In genomic region chr10:8944586-8944985, GRCm38 (mm10) we compare ENCODE assay signal across 17 mouse cellular contexts. TPM values are rescaled to one million over a fixed set of nuclear protein-coding genes. Genes with fewer than 3 reads are reported as not detected.
DNase-seq lines count a peak whose midpoint lies in the region; ATAC-seq and TF ChIP-seq lines count a peak whose summit lies in the region.
"Had no signal": no experiment of that assay in that cellular context is flagged by ENCODE, and none has a peak within 500 bp of the region (broad histone marks: within the 10 kb centered on the region; RNA-seq: fewer than 3 reads in every experiment).

No protein-coding gene starts in this region.

- H3K4me2 ChIP-seq in kidney, embryonic 14.5 days (replicated peaks; ENCODE audit: low read depth, low read length) = peak overlapping the region; percentile 11; the same call in 1 of the 2 replicates
- H3K4me2 ChIP-seq in intestine, postnatal 0 days (replicated peaks; ENCODE audit: low read depth) = peak overlapping the region; percentile 33
- no peak overlapping the region for H3K4me2 ChIP-seq in midbrain, embryonic 13.5 days (replicated peaks)
- H3K4me2 ChIP-seq in forebrain, postnatal 0 days (ENCODE audit: low read depth) = no peak overlapping the region
- H3K4me2 ChIP-seq: hindbrain, embryonic 14.5 days had no signal

- no peaks in the 10 kb centered on the region for H3K36me3 ChIP-seq in kidney, embryonic 14.5 days (ENCODE audit: control insufficient read depth, insufficient read depth, low read length)
- no peaks in the 10 kb centered on the region for H3K36me3 ChIP-seq in intestine, postnatal 0 days (ENCODE audit: control insufficient read depth, insufficient read depth)
- H3K36me3 ChIP-seq in midbrain, embryonic 13.5 days = no peaks in the 10 kb centered on the region
- H3K36me3 ChIP-seq in forebrain, postnatal 0 days (ENCODE audit: insufficient read depth) = no peaks in the 10 kb centered on the region
- H3K36me3 ChIP-seq in hindbrain, embryonic 10.5 days = no peaks in the 10 kb centered on the region

- no peak for TF ChIP-seq CTCF in intestine, postnatal 0 days (IDR thresholded peaks at IDR 0.05; ENCODE audit: low read depth)
- no peak for TF ChIP-seq CTCF in forebrain, postnatal 0 days (IDR thresholded peaks at IDR 0.05; ENCODE audit: low read depth)

- H3K27me3 ChIP-seq in kidney, embryonic 14.5 days (ENCODE audit: control insufficient read depth, insufficient read depth, low read length) = no peaks in the 10 kb centered on the region
- H3K27me3 ChIP-seq in intestine, postnatal 0 days (replicated peaks; ENCODE audit: control insufficient read depth, insufficient read depth, low read length) = no peaks in the 10 kb centered on the region
- H3K27me3 ChIP-seq in midbrain, embryonic 13.5 days = no peaks in the 10 kb centered on the region
- H3K27me3 ChIP-seq in forebrain, postnatal 0 days (ENCODE audit: insufficient read depth, low read length) = no peaks in the 10 kb centered on the region
- no peaks in the 10 kb centered on the region for H3K27me3 ChIP-seq in hindbrain, embryonic 10.5 days (ENCODE audit: insufficient read depth, poor library complexity, severe bottlenecking)

- no peaks in the 10 kb centered on the region for H3K9me3 ChIP-seq in kidney, embryonic 14.5 days (ENCODE audit: control insufficient read depth, low read length)
- H3K9me3 ChIP-seq in intestine, postnatal 0 days (ENCODE audit: control insufficient read depth) = no peaks in the 10 kb centered on the region
- no peaks in the 10 kb centered on the region for H3K9me3 ChIP-seq in midbrain, embryonic 13.5 days
- no peaks in the 10 kb centered on the region for H3K9me3 ChIP-seq in forebrain, postnatal 0 days (ENCODE audit: low read length)
- no peaks in the 10 kb centered on the region for H3K9me3 ChIP-seq in hindbrain, embryonic 10.5 days

- 67% methylated on average over 5 of the region's 5 CpGs for WGBS in kidney, embryonic 14.5 days
- WGBS in intestine, postnatal 0 days = 63% methylated on average over 5 of the region's 5 CpGs
- 80% methylated on average over 5 of the region's 5 CpGs for WGBS in midbrain, embryonic 13.5 days
- WGBS in forebrain, postnatal 0 days = 78% methylated on average over 5 of the region's 5 CpGs
- 75% methylated on average over 5 of the region's 5 CpGs for WGBS in hindbrain, embryonic 10.5 days

- H3K4me1 ChIP-seq in kidney, embryonic 14.5 days (ENCODE audit: control insufficient read depth, insufficient read depth, low read length) = no peaks in the 10 kb centered on the region
- H3K4me1 ChIP-seq in intestine, postnatal 0 days (replicated peaks; ENCODE audit: control insufficient read depth, insufficient read depth, low read length) = no peaks in the 10 kb centered on the region
- 0 out of 2 replicates have a peak, but pooled peaks cover 4% of the 10 kb centered on the region for H3K4me1 ChIP-seq in midbrain, embryonic 13.5 days (replicated peaks)
- H3K4me1 ChIP-seq in forebrain, postnatal 0 days (ENCODE audit: insufficient read depth) = no peaks in the 10 kb centered on the region
- peaks cover 7% of the 10 kb centered on the region; the same call in 1 of the 2 replicates for H3K4me1 ChIP-seq in hindbrain, embryonic 10.5 days (replicated peaks)

- no peak overlapping the region for H3K9ac ChIP-seq in kidney, embryonic 14.5 days (ENCODE audit: low read depth, low read length)
- no peak overlapping the region for H3K9ac ChIP-seq in intestine, postnatal 0 days (ENCODE audit: low read depth, low read length)
- H3K9ac ChIP-seq in midbrain, embryonic 13.5 days (replicated peaks) = no peak overlapping the region
- no peak overlapping the region for H3K9ac ChIP-seq in forebrain, postnatal 0 days
- H3K9ac ChIP-seq: hindbrain, embryonic 14.5 days had no signal

- ATAC-seq in kidney, embryonic 14.5 days (ENCODE audit: low FRiP score, low TSS enrichment) = no peak
- no peak for ATAC-seq in intestine, postnatal 0 days
- no peak for ATAC-seq in midbrain, embryonic 13.5 days
- no peak for ATAC-seq in forebrain, postnatal 0 days
- ATAC-seq: forebrain, embryonic 16.5 days had no signal

- DNase-seq in kidney, adult 18-20 months = no peak
- peak; percentile 59 for DNase-seq in 3T3-L1 (ENCODE audit: low read depth, low spot score)
- DNase-seq in NIH3T3 (ENCODE audit: low read depth) = peak; percentile 42
- DNase-seq in forebrain, postnatal 0 days = no peak
- DNase-seq in hindbrain, embryonic 10.5 days (ENCODE audit: low spot score) = no peak
- DNase-seq: adrenal gland, adult 2 months; cerebellum, adult 9-10 months; gastrocnemius, postnatal 25 days; lung, adult 2 months; midbrain, embryonic 14.5 days; spleen, adult 18-20 months; thymus, adult 2 months had no signal

- H3K4me3 ChIP-seq in kidney, embryonic 14.5 days (ENCODE audit: low read length) = peak overlapping the region; percentile 0; the same call in 1 of the 2 replicates
- 0 out of 2 replicates have a peak overlapping the region, but pooled peaks have one; percentile 3 for H3K4me3 ChIP-seq in intestine, postnatal 0 days (ENCODE audit: low read depth, low read length)
- H3K4me3 ChIP-seq in midbrain, embryonic 13.5 days (replicated peaks) = no peak overlapping the region
- no peak overlapping the region for H3K4me3 ChIP-seq in forebrain, postnatal 0 days (ENCODE audit: low read depth, low read length)
- H3K4me3 ChIP-seq in hindbrain, embryonic 10.5 days = no peak overlapping the region

- peak overlapping the region; percentile 48; the same call in 1 of the 2 replicates for H3K27ac ChIP-seq in kidney, embryonic 14.5 days (ENCODE audit: low read depth, low read length)
- H3K27ac ChIP-seq in intestine, postnatal 0 days (ENCODE audit: low read depth, low read length) = no peak overlapping the region
- no peak overlapping the region for H3K27ac ChIP-seq in midbrain, embryonic 13.5 days
- no peak overlapping the region for H3K27ac ChIP-seq in forebrain, postnatal 0 days (ENCODE audit: low read depth, low read length)
- H3K27ac ChIP-seq in hindbrain, embryonic 10.5 days = no peak overlapping the region
- H3K27ac ChIP-seq: hindbrain, embryonic 14.5 days had no signal

RNA-seq across cellular contexts. Expression of gene Sash1, which starts 58.7 kb away (rescaled TPM):
- polyA plus RNA-seq in kidney, embryonic 14.5 days (2014; fragmentation: Nextera tagmentation; extraction: Ambion mirVana) = 5.5 and 6.5 TPM in 2 replicates
- 2.8 and 5.1 TPM in 2 replicates for polyA plus RNA-seq in intestine, postnatal 0 days (2015; fragmentation: Nextera tagmentation; extraction: Ambion mirVana)
- 3.2 and 4.5 TPM in 2 replicates for polyA plus RNA-seq in midbrain, embryonic 13.5 days (2015; fragmentation: Nextera tagmentation; extraction: Ambion mirVana)
- 24.8 and 33.3 TPM in 2 replicates for total RNA-seq in forebrain, postnatal 0 days (2014; rRNA removed)
- polyA plus RNA-seq in forebrain, postnatal 0 days (2015; fragmentation: Nextera tagmentation; extraction: Ambion mirVana) = 2.2 and 3.6 TPM in 2 replicates
- 3.5 and 3.9 TPM in 2 replicates for polyA plus RNA-seq in hindbrain, embryonic 10.5 days (2016; fragmentation: Nextera tagmentation; extraction: Ambion mirVana)

Comparison
In these comparisons a context has a peak if more than half of its experiments do, and no peak if none do; other contexts are left out.
1. H3K4me2 ChIP-seq: peak in kidney, embryonic 14.5 days (single experiment) and intestine, postnatal 0 days (single experiment); none in midbrain, embryonic 13.5 days (single experiment) and forebrain, postnatal 0 days (single experiment).
2. H3K4me3 ChIP-seq: peak in kidney, embryonic 14.5 days (single experiment) and intestine, postnatal 0 days (single experiment); none in midbrain, embryonic 13.5 days (single experiment), forebrain, postnatal 0 days (single experiment) and hindbrain, embryonic 10.5 days (single experiment).
3. DNase-seq: peak in 3T3-L1 (single experiment) and NIH3T3 (single experiment); none in kidney, adult 18-20 months (single experiment), forebrain, postnatal 0 days (single experiment) and hindbrain, embryonic 10.5 days (single experiment).